16 mouse cellular contexts compared by ENCODE assay signal in genomic region chr8:80054216-80054615, GRCm38 (mm10). TPM values are rescaled to one million over a fixed set of nuclear protein-coding genes. Genes with fewer than 3 reads are reported as not detected.
A peak's percentile ranks its signal among the peaks of the same experiment; 100 is the strongest.
DNase-seq lines count a peak whose midpoint lies in the region; ATAC-seq and TF ChIP-seq lines count a peak whose summit lies in the region.
"Had no signal": no experiment of that assay in that cellular context is flagged by ENCODE, and none has a peak within 500 bp of the region (broad histone marks: within the 10 kb centered on the region; RNA-seq: fewer than 3 reads in every experiment).

No protein-coding gene starts in this region.

- H3K4me1 ChIP-seq in neural tube, embryonic 11.5 days (ENCODE audit: control insufficient read depth, insufficient read depth, low read length): peaks cover 20% of the 10 kb centered on the region
- H3K4me1 ChIP-seq in embryonic facial prominence, embryonic 14.5 days (ENCODE audit: control insufficient read depth, insufficient read depth, low read length): peaks cover 17% of the 10 kb centered on the region
- peaks cover 7% of the 10 kb centered on the region; the same call in 1 of the 2 replicates for H3K4me1 ChIP-seq in stomach, embryonic 16.5 days (ENCODE audit: control insufficient read depth, insufficient read depth, low read length)

- H3K36me3 ChIP-seq in neural tube, embryonic 11.5 days (ENCODE audit: control insufficient read depth, insufficient read depth, low read length): no peaks in the 10 kb centered on the region
- H3K36me3 ChIP-seq in embryonic facial prominence, embryonic 14.5 days (ENCODE audit: control insufficient read depth, insufficient read depth, low read length): no peaks in the 10 kb centered on the region
- H3K36me3 ChIP-seq in stomach, embryonic 16.5 days (ENCODE audit: control insufficient read depth, insufficient read depth, low read length): no peaks in the 10 kb centered on the region
- H3K36me3 ChIP-seq: heart, embryonic 13.5 days; hindbrain, embryonic 12.5 days; liver, embryonic 13.5 days had no signal

- WGBS in neural tube, embryonic 11.5 days: 10% methylated on average over 4 of the region's 4 CpGs
- 31% methylated on average over 4 of the region's 4 CpGs for WGBS in embryonic facial prominence, embryonic 14.5 days
- 25% methylated on average over 4 of the region's 4 CpGs for WGBS in stomach, embryonic 16.5 days

- DNase-seq in layer of hippocampus, adult 11-12 months (ENCODE audit: low spot score): peak; percentile 10
- no peak for DNase-seq in layer of hippocampus, adult 2 months (ENCODE audit: low spot score in 2 of 2)
- peak; percentile 21 for DNase-seq in neural tube, embryonic 11.5 days (ENCODE audit: low spot score)
- DNase-seq in neural tube, embryonic 10.5 days (ENCODE audit: extremely low spot score, low spot score): no peak
- no peak for DNase-seq in embryonic facial prominence, embryonic 14.5 days (ENCODE audit: low spot score)
- DNase-seq in heart, adult 11 months: no peak
- DNase-seq in cerebellum, postnatal 14 days: no peak
- DNase-seq: adrenal gland, adult 8-10 months; cerebellum, adult 9-11 months; forebrain, postnatal 0 days; gastrocnemius, postnatal 36 days; liver, embryonic 13.5 days had no signal

- H3K4me3 ChIP-seq in layer of hippocampus, adult 2 months: no peak overlapping the region
- H3K4me3 ChIP-seq in neural tube, embryonic 11.5 days (ENCODE audit: low read depth, low read length): no peak overlapping the region
- no peak overlapping the region for H3K4me3 ChIP-seq in embryonic facial prominence, embryonic 14.5 days (ENCODE audit: low read depth, low read length)
- H3K4me3 ChIP-seq in stomach, embryonic 16.5 days (replicated peaks; ENCODE audit: low read length): peak overlapping the region; percentile 13; the same call in 1 of the 2 replicates
- H3K4me3 ChIP-seq: heart, embryonic 13.5 days; hindbrain, embryonic 12.5 days; liver, embryonic 13.5 days had no signal

- no peak for TF ChIP-seq CTCF in layer of hippocampus, adult 2 months (conservative IDR thresholded peaks at IDR 0.05)

- ATAC-seq in neural tube, embryonic 11.5 days (ENCODE audit: insufficient read depth, low FRiP score, low TSS enrichment): no peak
- ATAC-seq in embryonic facial prominence, embryonic 14.5 days (ENCODE audit: low read depth): no peak
- ATAC-seq in stomach, embryonic 16.5 days (ENCODE audit: insufficient read depth, low FRiP score): no peak
- ATAC-seq: forebrain, postnatal 0 days had no signal

- no peak overlapping the region; the same call in 1 of the 2 replicates for H3K27ac ChIP-seq in layer of hippocampus, adult 2 months
- H3K27ac ChIP-seq in neural tube, embryonic 11.5 days (ENCODE audit: low read depth, low read length): no peak overlapping the region
- no peak overlapping the region for H3K27ac ChIP-seq in embryonic facial prominence, embryonic 14.5 days (replicated peaks; ENCODE audit: low read depth, low read length)
- no peak overlapping the region for H3K27ac ChIP-seq in stomach, embryonic 16.5 days (ENCODE audit: low read length)
- H3K27ac ChIP-seq: heart, embryonic 13.5 days; hindbrain, embryonic 12.5 days; liver, embryonic 13.5 days had no signal

- H3K9me3 ChIP-seq in neural tube, embryonic 11.5 days (ENCODE audit: control insufficient read depth, low read length): no peaks in the 10 kb centered on the region
- H3K9me3 ChIP-seq in embryonic facial prominence, embryonic 14.5 days (ENCODE audit: control insufficient read depth, low read length): no peaks in the 10 kb centered on the region
- H3K9me3 ChIP-seq in stomach, embryonic 16.5 days (replicated peaks; ENCODE audit: control insufficient read depth, low read length): no peaks in the 10 kb centered on the region
- H3K9me3 ChIP-seq: heart, embryonic 13.5 days; hindbrain, embryonic 12.5 days; liver, embryonic 13.5 days had no signal

- peaks cover 5% of the 10 kb centered on the region; the same call in 1 of the 2 replicates for H3K27me3 ChIP-seq in neural tube, embryonic 11.5 days (ENCODE audit: control insufficient read depth, insufficient read depth, low read length)
- H3K27me3 ChIP-seq in embryonic facial prominence, embryonic 14.5 days (replicated peaks; ENCODE audit: control insufficient read depth, insufficient read depth, low read length): peaks cover 19% of the 10 kb centered on the region
- H3K27me3 ChIP-seq in stomach, embryonic 16.5 days (ENCODE audit: control insufficient read depth, insufficient read depth, low read length): peaks cover 9% of the 10 kb centered on the region

- peak overlapping the region; percentile 5; the same call in 1 of the 2 replicates for H3K4me2 ChIP-seq in neural tube, embryonic 11.5 days (ENCODE audit: low read depth)
- H3K4me2 ChIP-seq in embryonic facial prominence, embryonic 14.5 days (ENCODE audit: low read depth, low read length): peak overlapping the region; percentile 89
- peak overlapping the region; percentile 30; the same call in 1 of the 2 replicates for H3K4me2 ChIP-seq in stomach, embryonic 16.5 days (ENCODE audit: low read depth, low read length)
- H3K4me2 ChIP-seq: heart, embryonic 13.5 days; liver, embryonic 13.5 days had no signal

- H3K9ac ChIP-seq in neural tube, embryonic 11.5 days (ENCODE audit: low read length): no peak overlapping the region
- no peak overlapping the region for H3K9ac ChIP-seq in embryonic facial prominence, embryonic 14.5 days (ENCODE audit: low read depth, low read length)
- no peak overlapping the region for H3K9ac ChIP-seq in stomach, embryonic 16.5 days (ENCODE audit: low read length)
- H3K9ac ChIP-seq: forebrain, postnatal 0 days; heart, embryonic 13.5 days; hindbrain, embryonic 12.5 days; liver, embryonic 13.5 days had no signal

RNA-seq across cellular contexts. Expression of gene Hhip, which starts 3.6 kb away (rescaled TPM):
- total RNA-seq in layer of hippocampus, adult 2 months (2021): 1 to 10 TPM; 3.2 to 3.9 TPM
- 3.2 and 3.5 TPM in 2 replicates for polyA plus RNA-seq in neural tube, embryonic 11.5 days (2014; fragmentation: Nextera tagmentation; extraction: Ambion mirVana)
- polyA plus RNA-seq in embryonic facial prominence, embryonic 14.5 days (2014; fragmentation: Nextera tagmentation; extraction: Ambion mirVana): 10.5 and 13.1 TPM in 2 replicates
- 15.2 and 16.7 TPM in 2 replicates for polyA plus RNA-seq in stomach, embryonic 16.5 days (2015; fragmentation: Nextera tagmentation; extraction: Ambion mirVana)
- total RNA-seq: megakaryocyte progenitor cell, adult 5-6 weeks had no signal

Comparison
In these comparisons a context has a peak if more than half of its experiments do, and no peak if none do; other contexts are left out.
1. DNase-seq: peak in layer of hippocampus, adult 11-12 months (single experiment) and neural tube, embryonic 11.5 days (single experiment); none in layer of hippocampus, adult 2 months (0 of 2), neural tube, embryonic 10.5 days (single experiment), embryonic facial prominence, embryonic 14.5 days (single experiment), heart, adult 11 months (single experiment) and cerebellum, postnatal 14 days (0 of 2).
2. H3K4me2 ChIP-seq: peak in every context shown above with its lines; median percentile 89 in embryonic facial prominence, embryonic 14.5 days; 30 in stomach, embryonic 16.5 days; 5 in neural tube, embryonic 11.5 days.